Mouse (Mus musculus): ENCODE results near the gene Inha.

- no peak for TF ChIP-seq EP300 (IDR thresholded peaks at IDR 0.05)
- TF ChIP-seq CTCF (IDR thresholded peaks at IDR 0.05), result no peak
These were observed 49.4 kb downstream of the Inha start for GRCm38 (mm10) chr1:75556143-75556781.
